Mouse (Mus musculus) bone marrow macrophage, adult 2 months (primary cell): Measurements from ENCODE around the gene Pgc.

Source experiments
- CTCF ChIP-seq: IDR thresholded peaks from 2 replicates; pipeline ENCODE4 v1.5.1; 2012; ENCODE audit warnings: low read depth, mild to moderate bottlenecking, low read length, moderate library complexity
- POLR2A ChIP-seq: IDR thresholded peaks from 2 replicates; pipeline ENCODE4 v1.6.1; 2012; ENCODE audit warnings: mild to moderate bottlenecking, low read depth, low read length, borderline replicate concordance

GRCm38 (mm10) chr17:47688608-47689575 is 37.8 kb upstream of the Pgc start, which contains the start of gene Frs3:
- no peak for TF ChIP-seq CTCF
- TF ChIP-seq POLR2A, result no peak
